Mouse (Mus musculus) thymus, postnatal 0 days (tissue): ENCODE results near the gene Mrpl3. TPM values are rescaled to one million over a fixed set of nuclear protein-coding genes. Genes with fewer than 3 reads are reported as not detected.
"Not testable (repeated sequence)": the region's sequence is repeated elsewhere in the genome, so short reads cannot be mapped to it uniquely, and the experiment has no call there.

Experiments
- DNase-seq: peaks from one replicate; pipeline ENCODE4 v3.0.0-alpha.2; 2015; ENCODE audit warnings: low spot score
- polyA plus RNA-seq: library from polyadenylated mRNA; unstranded; fragments of >200 nt; fragmentation: Nextera tagmentation; extraction: Ambion mirVana; gene quantifications from 2 replicates; pipeline ENCODE4 v1.2.1, GENCODE M21; 2015

Gene Mrpl3
- polyA plus RNA-seq: 141 and 144 TPM in 2 replicates

DNA sequence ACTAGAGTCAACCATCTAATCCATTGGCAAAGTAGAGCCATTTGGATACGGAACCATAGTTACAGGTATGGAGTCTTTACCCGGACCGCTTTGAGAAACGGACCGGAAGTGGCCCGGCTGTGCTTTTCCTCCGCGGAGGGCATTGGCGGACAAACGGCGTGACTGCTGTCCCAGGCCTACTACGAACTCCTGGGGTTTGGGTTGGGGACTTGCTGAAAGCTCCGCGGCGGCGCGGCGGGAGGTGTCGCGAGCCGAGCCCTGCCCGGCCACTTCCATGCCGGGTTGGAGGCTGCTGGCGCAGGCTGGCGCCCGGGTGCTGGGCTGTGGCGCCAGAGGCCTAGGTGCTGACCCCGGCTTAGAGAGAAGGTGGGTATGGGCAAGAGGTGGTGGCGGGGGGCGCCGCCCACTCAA lies at the start of gene Mrpl3:
TSS of gene Mrpl3 (plus strand) at position 93 of the 411 bp plus-strand sequence.
- peak; percentile 81 for DNase-seq

DNA sequence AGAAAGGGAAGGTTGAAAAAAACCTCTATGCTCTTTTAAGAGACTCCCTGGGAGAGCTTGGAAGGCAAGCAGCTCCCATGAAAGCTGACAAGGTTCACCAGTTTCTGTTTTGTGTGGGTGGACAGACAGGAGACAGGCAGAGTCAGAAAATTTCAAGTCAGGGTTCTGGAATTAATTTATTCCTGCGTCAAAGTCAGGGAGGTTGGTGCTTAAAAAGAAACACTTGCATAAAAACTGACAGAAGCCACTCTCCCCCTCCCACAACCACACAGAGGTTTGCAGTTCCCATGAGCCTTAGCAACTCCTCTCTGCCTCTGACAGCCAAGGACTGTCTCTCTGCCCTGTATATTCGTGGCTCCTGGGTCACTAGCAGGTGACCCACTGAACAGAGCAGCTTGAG lies 42.3 kb upstream of the Mrpl3 start:
- no peak for DNase-seq

DNA sequence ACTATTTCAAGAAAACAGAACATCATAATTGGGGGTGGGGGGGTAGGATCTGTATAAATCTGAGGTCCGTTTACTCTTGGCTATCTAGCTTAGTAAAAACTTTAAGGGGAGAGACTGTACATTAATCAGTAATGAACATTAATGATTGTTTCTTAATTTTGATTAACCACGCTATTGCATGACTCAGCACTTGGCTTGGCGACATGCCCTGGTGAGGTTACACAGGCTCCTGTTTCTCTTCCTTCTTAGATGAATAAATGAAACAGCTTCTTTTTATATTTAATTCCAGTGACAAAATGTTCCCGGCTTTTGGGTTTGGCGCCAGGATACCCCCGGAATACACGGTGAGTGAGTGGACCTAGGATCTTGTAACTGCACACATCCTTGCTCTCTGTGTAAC lies 34.9 kb upstream of the Mrpl3 start:
- DNase-seq: no peak

DNA sequence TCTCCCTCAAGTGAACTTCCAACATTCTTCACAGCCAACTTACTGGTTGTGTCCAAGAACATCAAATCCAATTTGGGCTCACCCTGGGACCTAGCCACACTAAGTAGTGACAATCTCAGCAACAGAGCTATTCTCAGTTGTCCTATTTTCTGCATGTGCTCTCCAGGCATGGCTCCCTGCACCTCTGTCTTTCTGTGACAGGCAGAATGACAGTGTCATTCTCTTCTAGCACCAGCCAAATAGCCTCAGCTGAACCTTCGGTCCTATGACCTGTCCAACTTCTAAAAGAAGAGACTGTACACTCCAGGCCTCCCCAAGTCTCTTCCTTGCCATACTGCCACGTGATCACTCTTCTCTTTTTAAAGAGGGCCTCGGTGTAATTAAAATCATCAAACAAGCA lies 24.7 kb upstream of the Mrpl3 start:
- DNase-seq: no peak

DNA sequence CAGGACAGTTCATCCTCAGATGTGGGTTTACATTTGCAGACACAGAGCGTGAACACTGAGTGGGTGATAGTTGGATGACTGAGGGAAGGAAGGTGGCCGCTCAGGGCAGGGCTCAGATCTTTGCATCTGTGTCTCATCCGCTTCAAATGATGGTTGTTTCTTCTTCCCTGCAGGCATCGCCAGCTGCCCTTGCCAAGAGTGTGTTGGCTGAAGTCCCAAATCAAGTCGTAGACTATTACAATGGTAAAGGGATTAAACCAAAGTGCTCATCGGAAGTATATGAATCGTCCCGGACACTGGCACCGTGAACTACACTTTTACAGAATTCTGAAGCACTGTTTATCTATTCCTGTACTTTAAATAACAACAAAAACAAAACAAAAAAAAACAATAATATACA lies 20.5 kb upstream of the Mrpl3 start:
- DNase-seq: no peak

DNA sequence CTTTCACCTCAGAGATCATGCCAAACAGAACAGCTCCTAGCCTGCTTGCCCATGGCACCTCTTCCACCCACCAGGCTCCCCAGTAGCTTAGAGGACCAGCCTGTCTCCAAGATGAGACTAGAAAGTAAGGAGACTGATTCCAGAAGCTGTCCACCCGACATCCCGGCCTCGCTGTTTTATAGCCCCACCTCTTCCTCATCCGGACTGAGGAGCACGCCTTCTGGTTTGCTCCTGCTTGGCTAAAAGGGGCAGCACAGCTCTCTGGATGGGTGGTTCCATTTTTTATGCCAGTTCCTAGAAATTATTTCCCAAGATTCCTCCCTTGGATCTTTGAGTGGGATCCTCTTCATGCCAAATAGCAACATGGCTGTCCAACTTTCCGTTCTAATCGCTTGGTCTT lies 19.4 kb upstream of the Mrpl3 start:
- no peak for DNase-seq

DNA sequence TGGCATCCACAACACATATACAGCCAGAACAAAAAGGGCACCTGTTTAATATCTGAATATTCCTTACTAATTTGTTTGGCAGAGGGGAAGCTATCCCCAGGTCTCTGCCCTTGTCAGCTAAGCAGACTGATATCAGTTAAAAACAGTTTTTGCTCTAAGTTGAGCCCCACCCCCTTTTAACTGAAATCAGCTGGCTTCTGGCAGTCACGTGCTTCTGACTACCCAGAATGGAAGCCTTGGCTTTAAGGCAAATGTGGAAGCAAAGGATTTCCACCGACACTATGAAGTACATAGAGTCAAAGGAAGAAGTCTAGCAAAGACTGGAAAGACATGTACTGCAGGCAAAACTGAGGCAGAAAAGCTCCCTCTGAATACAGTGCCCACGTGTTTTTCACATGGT lies 15.2 kb upstream of the Mrpl3 start:
- no peak for DNase-seq

DNA sequence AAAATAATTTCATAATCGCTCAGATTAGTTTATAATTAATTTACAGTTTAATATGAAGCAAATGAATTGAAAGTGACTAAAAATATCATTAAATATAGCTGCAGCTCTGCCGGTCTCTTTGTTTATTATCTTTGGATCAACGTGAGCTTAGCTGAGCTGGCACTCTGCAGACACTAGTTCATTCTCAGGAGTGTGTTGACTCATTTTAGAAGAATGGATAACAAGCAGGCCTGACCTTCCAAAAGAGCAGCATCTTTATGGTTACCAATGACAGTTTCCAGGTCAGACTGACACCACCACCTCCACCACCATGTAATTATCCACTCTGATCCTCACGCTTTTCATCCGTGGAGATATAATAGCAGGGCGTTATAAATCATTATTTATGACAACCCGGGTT lies 7.0 kb upstream of the Mrpl3 start:
- DNase-seq: no peak

DNA sequence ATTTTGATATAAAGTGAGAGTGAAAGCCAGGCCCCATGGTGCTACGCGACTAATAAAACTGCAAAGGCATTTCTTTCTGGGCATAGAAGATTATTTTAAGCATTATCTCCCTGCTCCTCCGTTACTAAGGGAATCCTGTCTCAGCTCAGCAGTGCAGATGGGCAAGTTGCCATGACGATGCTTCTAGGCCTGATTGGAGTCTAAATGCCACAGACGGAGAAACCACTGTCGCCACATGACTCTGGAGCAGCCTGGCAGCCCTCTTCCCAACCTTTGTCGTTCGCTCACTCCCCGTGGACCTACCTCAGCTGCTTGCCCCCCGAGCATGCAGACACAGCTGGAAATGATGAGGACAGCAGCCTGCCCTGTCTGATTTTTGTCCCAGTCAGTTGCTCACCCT lies 4.7 kb upstream of the Mrpl3 start:
- no peak for DNase-seq

DNA sequence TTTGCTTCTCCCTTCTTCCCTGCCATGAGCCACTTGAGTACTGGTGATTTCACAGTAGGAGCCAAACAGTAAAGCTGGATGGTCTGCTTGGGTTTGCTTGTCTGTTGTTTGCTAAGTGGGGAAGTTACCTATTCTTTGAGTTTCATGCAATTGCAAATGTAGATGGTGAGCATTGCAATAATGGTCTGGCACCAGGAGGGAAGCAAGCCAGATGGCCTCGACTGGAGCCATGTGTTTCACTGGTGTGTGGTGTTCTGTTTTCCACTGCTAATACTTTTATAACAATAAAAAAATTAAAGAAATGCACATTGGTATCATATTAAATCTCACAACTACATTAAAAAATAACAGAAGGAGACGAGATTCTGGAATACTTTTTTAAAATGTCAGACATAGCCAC lies 3.4 kb upstream of the Mrpl3 start:
- DNase-seq: no peak

DNA sequence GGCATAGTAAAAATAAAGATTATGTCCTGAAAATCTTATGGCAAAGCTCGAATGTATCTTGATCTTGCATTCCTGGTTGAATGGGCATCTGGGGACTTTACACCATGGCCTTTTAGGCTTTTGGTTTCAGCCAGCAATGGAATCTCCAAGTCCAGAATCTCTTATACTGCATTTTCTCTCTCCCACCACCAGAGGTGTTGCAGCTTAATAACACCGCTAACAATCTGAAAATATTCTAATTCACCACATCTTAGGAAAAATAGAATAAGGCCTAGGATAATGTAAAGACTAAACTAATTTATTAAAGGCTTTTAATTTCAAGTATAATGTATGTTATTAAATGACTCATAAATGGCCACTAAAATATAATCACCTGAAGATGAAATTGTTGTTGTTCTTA lies 2.8 kb upstream of the Mrpl3 start:
- DNase-seq: no peak

DNA sequence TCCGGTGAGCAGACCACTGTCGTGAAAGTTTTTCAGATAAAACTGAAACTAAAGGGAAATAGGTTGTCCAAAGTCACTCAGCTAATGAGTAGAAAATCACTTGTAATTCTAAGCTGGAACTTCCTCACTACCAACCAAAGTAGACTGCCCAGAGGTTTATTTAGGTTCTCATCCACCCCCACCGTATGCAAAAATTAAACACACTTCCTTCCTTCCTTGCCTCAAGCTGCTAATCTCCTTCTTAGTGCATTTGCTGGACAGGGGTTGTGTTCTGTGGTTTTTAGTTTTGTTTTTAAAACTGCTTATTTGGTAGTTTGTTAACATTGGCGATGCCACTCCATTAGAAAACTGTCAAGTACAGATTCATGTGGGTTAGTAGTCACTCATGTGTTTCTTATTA lies 773 bp downstream of the Mrpl3 start:
- no peak for DNase-seq

DNA sequence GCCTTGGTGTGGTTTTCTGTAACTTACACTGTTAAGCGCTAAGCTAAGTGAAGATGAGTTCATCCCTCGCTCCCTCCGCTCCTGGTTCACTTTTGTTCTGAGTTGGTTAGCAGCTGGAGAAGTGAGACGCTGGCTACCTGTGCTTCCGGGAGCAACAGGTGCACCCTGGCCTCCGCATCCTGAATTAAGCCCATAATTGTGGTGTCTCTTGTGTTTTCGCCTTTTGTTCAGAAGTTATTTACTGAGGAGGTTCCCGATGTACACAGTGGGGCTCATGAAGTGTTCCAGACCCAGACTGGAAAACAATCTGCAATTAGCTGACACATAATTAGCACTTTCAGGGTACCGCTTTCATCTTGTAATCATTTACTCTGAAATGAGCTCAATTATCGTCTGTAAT lies 16.1 kb downstream of the Mrpl3 start:
- no peak for DNase-seq

DNA sequence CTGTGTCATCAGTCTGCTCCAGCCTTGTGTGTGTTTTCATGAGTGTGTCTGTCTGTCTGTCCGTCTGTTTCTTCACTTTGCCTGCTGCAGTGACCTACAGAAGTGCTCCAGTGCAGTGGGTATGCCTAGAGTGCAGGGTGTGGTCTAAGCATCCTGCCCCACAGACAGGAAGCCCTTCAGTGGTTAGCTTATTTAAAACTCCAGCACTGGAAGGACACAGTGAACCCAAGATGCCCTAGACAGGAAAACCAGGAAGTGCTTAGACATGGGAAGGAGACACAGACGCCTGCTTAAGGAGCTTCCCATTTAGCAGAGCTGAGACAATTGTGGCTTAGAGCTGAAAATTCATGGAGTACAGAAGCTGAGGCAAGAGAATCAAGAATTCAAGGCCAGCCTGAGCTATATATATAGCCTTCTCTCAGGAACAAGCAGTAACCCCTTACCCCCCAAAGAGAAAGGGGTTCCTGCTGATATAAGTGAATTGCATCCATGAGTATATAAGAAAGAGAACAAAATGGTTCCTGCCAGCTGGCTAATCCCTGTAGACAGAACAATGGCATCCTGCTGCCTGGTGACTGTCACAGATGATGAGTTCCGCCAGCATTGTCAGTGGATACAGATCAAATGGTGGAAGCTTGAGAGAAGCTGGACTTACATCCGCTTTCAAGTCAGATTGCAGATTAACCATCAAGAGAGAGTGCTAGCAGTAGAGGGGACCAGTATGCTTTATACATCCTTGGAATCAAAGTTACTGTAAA lies 20.1 kb downstream of the Mrpl3 start:
- no peak for DNase-seq

DNA sequence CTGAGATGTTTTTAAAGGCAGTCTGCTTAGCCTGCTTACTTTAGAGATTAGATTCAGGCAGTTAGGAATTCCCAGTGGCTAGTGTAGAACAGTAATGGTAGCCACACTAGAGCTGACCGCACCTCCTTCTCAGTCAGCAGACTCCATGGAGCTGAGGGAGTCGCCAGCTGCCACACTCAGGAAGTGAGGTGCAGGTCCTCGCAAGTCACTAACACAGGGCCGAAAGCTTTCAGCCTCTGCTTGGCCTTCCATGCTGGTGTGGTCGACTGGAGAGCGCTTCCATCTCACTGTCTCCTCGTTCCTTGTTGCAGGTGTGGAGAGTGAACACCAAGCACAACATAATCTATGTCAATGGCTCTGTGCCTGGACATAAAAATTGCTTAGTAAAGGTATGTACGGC lies 21.8 kb downstream of the Mrpl3 start:
- DNase-seq: no peak

DNA sequence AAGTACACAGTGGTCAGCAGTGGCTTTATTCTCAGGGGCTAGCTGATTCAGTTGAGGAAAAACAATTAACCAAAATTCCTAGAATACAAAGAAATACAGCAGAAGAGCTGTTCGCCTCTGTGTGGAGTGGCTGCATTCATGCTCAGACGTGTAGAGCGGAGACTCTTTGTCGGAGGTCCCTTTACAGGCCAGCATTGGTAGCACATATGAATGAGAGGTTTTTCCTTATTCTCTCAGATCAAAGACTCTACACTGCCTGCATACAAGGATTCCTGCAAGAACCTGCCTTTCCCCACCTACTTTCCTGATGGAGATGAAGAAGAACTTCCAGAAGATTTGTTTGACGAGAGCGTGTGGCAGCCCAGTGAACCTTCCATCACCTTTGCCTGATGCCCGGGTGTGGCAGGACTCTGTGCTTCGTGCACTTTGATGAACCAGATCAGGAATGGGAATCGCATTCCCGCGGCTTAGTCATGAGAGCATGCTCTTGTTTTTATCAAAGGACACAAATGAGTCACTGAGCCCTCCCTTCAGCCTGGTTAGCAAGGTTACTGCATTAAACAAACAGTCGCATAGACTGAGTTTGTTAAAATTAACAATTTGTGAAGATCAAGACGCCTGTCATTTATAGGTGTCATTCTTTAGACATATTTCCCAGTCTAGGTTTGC lies 23.9 kb downstream of the Mrpl3 start:
- DNase-seq: no peak

DNA sequence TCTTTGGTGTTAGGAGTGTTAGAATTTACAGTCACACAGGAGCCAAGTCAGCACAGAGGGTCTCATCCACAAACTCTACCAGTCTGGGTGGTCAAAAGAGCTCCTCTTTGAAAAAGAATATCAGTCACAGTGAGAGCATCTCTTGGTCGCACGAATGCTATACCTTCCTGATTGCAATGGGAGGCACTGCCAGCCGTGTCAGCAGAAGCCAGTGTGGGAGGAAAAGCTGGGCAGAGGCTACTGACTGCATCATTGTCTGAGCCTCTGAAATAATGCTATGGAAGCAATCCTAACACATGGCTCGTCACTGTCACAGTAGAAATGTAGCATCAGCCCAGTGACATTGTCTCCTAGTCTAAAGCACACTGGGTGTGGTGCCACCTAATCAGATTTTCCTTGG lies 25.4 kb downstream of the Mrpl3 start:
- no peak for DNase-seq

DNA sequence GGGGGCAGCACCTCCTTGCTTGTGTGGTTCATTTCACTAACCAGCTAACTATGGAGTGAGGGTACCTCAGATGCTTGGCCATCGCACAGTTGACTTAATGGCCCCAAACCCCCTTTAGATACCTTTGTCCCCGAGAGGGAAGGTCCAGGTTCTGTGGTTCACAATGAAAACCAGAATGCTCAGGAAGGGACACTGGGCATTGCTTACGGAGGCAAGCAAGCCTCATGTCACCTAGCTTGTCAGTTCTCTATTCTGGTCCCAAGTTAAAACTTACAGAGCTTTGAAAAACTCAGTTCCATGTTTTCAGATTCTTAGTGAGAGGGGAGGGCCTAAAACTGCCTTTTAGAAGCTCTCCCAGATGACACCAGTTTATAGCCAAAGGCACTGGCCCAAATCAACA lies 27.2 kb downstream of the Mrpl3 start:
- DNase-seq: no peak

DNA sequence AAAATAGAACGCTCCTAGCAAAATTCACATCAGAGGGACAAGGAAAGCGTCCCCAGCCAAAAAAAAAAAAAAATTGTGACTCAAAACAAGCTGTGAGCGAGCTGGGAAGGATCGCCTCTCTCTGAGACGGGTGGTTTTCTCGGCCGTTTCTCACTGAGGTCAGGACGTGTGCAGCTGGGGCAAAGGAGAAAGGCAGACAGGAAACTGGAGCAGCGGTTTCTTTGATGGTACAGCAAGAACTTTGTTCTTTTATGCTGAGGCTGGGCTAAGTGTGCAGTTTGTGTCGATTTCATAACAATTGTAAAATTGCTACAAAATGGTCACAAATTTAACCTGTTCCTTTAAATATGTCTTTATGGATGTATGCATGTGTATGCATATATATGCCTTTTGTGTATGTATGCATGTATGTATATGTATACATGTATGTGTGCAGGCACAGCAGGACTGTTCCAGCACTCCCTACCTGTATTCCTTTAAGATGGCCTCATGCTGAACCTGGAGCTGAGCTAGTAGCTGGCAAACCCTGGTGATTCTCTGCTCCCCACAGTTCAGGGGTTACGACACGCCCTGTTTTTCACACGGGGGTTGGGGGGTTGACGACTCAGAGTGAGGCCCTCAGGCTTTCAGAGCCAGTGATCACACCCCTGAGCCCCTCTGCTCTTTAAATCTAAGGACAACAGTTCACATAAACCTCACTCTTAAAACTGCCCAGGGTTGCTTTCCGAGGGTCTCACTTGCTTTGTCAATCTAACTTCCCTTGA lies 48.0 kb downstream of the Mrpl3 start:
- DNase-seq: peak; percentile 88

DNA sequence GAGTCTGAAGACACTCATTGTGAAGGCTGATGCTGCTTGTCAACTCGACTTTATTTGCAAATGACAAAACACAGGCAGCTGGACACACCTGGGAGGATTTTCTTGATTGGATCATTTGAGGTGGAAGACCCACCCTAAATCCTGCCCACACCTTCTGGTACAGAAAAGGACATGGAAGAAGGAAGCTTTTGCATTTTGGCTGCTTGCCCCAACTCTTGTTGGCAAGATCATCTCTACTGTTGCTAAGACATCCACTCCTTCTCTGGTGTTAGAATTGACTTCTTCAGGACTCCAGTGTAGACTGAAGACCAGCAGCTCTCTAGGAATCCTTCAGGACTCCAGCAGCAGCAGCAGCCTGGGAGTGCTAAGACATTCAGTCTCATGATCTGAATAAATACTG lies 48.9 kb downstream of the Mrpl3 start:
- no peak for DNase-seq

DNA sequence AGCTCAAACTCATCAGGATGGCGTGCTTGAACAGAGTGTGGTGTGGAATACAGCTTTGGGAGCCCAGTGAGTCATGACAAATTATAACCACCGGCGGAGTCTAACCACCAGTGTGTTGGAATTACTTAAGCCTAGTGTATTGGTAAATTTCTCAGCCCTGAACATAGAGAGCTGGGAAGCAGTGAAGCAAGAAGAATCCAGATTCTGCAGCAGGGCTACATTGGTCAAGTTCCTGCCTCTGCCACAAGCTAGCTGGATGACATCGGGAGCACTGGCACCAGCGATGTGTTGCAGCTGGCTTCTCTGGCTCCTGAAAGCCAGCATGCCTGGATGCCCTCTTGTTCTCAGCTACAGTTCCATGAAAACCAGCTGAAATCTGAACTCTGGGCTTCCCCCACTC lies 50.9 kb downstream of the Mrpl3 start:
- DNase-seq: no peak

DNA sequence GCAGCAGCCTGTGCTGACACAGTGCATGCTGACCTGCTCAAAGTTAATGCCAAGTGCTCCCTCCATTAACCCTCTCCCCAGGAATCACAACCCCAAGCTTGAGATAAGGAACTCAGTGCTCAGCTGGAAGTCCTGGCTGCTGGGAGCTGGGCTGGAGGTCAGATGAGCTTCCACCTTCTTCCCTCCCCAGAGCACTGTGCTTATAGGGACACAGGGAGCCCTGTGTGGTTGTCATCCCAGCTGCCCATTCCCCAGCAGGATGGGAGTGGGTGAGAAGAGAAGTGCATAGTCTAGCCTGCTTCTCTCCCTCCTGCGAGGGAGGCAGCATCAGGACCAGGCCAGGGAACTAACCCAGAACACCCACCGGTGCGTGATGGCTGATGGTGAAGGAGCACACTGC lies 72.2 kb downstream of the Mrpl3 start:
- not testable (repeated sequence) for DNase-seq
